Mouse (Mus musculus) MN1 (cell line): Measurements from ENCODE around the gene Olfr43.

Experiments used
- DNase-seq: peaks from one replicate; pipeline ENCODE4 v3.0.0-alpha.2; 2016; ENCODE audit warnings: low spot score

The Olfr43 gene

DNA sequence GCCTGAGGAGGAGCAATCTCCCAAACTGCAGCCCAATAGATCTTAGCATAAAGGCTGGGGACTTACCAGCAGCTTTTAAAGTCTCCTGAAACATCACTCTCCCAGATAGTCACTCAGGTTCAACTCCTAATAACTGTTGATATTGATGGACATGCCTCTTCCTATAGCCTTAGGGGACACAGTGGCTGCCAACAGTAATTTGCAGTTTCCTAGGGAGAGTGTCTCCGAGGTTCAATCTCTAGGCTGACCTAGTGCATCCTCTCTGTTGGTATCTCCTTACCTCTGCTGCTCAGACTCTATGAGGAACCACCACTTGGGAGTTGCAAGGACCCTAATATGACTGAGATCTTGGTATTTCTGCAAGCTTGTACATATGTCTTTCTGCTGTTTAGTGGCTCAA is at the start of gene Olfr43:
Olfr43 (minus strand) TSS at position 101 of the 400 bp plus-strand sequence.
- DNase-seq, result no peak

DNA sequence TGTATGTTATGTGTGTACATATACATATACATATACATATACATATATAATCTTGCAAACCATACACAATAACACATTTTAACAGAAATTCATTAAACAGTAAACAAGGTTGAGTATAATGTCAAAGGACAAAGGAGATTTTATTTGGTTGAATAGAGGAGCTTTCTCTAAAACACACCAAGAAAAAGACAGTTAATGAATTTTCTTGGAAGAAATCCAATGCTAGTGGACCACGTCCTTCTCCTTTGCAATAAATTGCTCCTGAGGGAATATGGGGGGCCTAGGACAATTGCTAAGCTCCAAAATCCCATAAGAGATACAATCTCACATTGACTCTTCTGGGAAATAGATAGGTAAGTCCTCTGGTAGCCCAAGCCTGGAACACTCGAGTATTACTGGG is 48.3 kb upstream of the Olfr43 start, which contains the start of gene Olfr406:
Olfr406 (plus strand) TSS at position 301 of the 400 bp plus-strand sequence.
- DNase-seq, result no peak

GRCm38 (mm10) chr11:74241201-74241600 is 30.0 kb upstream of the Olfr43 start:
- no peak for DNase-seq

DNA sequence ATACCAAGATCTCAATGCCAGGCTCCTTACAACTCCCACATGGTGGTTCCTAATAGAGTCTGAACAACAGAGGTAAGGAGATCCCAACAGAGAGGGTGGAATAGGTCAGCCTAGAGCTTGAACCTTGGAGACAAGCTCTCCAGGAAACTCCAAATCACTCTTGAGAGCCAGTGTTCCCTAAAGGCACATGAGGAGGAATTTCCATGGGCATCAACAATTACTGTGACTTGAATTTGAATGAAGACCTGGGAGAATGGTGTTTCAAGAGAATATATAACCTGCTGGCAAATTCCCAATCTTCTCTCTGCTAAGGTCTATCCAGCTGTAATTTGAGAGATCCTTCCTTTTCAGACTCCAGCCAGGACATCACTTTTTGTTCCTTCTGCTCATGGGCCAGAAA is 25.2 kb downstream of the Olfr43 start, which contains the start of gene Olfr403:
Olfr403 (plus strand) TSS at position 301 of the 400 bp plus-strand sequence.
- DNase-seq, result no peak

DNA sequence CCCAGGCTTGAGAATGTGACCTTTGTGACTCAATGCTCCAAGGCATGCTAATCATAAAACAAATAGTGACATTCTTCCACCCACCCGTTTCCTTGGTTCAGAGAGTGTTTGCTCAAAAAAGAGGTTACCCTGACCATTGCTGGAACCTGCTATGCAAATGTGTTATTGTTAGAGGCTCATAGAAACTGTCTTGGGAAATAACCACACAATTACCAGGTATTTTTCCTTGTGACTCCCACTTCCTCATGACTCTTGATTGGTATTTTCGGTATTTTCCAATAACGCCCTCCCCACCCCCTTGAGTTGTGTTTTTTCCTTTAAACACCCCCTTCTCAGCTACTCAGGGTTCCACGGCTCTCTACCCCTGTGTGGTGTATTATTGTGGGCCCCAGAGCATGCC is 27.4 kb downstream of the Olfr43 start:
- no peak for DNase-seq

GRCm38 (mm10) chr11:74183168-74183567 is 28.0 kb downstream of the Olfr43 start:
- DNase-seq, result no peak

DNA sequence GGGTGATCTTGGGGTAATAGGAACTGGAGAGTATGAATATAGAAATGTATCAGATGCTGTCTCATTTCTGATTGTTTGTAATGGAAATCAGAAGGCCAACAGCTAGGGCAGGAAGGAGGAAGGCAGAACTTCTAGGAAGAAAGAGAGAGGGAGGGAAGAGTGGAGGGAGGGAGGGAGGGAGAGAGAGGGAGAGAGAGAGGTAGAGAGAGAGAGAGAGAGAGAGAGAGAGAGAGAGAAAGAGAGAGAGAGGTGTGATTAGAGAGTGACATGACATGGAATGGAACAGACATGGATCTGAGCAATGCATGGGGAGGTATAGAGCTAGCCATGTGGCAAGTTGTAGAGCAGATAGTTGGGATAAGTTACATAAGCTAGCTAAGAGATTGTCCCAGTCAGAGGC is 42.4 kb downstream of the Olfr43 start:
- DNase-seq, result no peak
